Mouse (Mus musculus) small intestine, adult 2 months (tissue): ENCODE measurements at regions not wholly inside any gene's neighbourhood (a gene's known extent, or its start where the extent isn't known, plus 50 kb on each side); places are given as distances from the start of the nearest gene placed in this dataset.

Experiments used
- CTCF ChIP-seq: fragments of 200-500 bp; IDR thresholded peaks from 2 replicates; pipeline ENCODE4 v1.5.1; 2012; ENCODE audit warnings: low read depth, mild to moderate bottlenecking, control low read depth, inconsistent platforms, low read length, moderate library complexity, mixed read lengths; ENCODE audit not compliant: insufficient replicate concordance, insufficient read length; ENCODE audit errors: extremely low read depth
- POLR2A ChIP-seq: fragments of 200-500 bp; IDR thresholded peaks from 2 replicates; pipeline ENCODE4 v1.6.1; 2012; ENCODE audit warnings: low read depth, mild to moderate bottlenecking, control low read depth, inconsistent platforms, low read length, moderate library complexity

- TF ChIP-seq CTCF (no peak), POLR2A (no peak)
Observed at GRCm38 (mm10) chr14:76786214-76786613, 229.5 kb upstream of the Serp2 start.
